Mouse (Mus musculus) retina, postnatal 1 day (tissue): ENCODE data around the gene Cby3.
"Not testable (repeated sequence)": the region's sequence is repeated elsewhere in the genome, so short reads cannot be mapped to it uniquely, and the experiment has no call there.

Experiments used
- DNase-seq: peaks from one replicate; pipeline ENCODE4 v3.0.0-alpha.2; 2012

The Cby3 gene

GRCm38 (mm10) chr11:50354162-50354561 is at the start of gene Cby3:
Cby3 (plus strand) TSS chr11:50354462.
- no peak for DNase-seq

DNA sequence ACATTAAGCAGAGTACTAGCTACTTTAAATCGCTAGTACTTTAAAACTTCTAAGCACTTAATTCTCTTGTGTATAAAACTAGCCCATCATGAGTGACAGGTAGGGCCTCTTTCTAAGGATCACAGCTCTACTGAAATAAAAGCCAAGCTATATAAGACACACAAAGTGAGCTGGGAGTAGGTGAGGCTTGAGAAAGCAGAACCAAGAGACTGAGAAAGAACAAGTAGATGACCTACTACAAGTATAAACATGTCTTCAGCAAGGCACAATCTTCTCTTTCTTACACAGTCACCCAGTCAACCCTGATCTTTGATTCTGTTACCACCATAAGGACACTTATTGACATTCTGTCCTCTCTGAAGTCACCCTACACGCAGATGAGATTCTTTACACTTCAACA is 41.5 kb upstream of the Cby3 start:
- no peak for DNase-seq

GRCm38 (mm10) chr11:50319343-50319742 is 34.9 kb upstream of the Cby3 start:
- DNase-seq = not testable (repeated sequence)

- no peak for DNase-seq
Measured at GRCm38 (mm10) chr11:50321239-50321638, 33.0 kb upstream of the Cby3 start.

- no peak for DNase-seq
Measured at GRCm38 (mm10) chr11:50322345-50322744, 31.9 kb upstream of the Cby3 start.

- no peak for DNase-seq
Measured at GRCm38 (mm10) chr11:50323843-50324242, 30.4 kb upstream of the Cby3 start.

DNA sequence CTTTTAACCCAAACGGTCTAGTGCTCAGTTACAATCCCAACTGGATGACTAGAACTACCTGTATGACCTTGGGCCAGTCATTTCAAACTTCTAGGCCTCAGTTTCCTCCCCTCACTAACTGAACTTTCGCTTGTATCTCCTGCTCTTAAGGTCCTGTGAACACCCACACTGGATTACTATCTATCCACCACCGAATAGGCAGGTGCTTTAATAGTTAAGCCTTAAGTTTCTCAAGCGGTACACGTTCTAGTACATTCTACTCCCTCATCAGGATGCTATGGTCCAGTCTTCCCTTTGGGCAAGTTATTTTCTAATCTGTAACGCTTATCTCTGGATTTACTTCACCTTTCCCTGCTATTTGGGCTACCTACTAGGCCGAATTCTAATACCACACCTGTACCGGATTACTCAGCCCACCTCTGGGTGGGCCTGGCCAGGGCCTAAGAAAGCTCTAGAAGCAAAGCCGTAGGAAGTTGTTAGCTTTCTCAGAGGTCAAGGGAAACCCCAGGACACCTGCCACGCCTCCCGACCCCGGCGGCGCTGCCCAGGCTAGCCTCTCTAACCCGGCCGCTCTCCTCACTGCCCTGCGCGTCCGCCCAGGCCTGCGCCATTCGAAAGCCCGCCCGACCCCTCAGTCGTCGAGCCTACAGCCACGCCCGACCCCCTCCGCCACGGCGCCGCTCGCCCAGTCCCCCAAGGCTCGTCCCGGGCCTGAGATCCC is 29.4 kb upstream of the Cby3 start:
- DNase-seq = no peak

- DNase-seq = peak; percentile 100
Measured at GRCm38 (mm10) chr11:50325496-50326301, 28.6 kb upstream of the Cby3 start, which contains the start of gene Canx. Canx (minus strand) TSS chr11:50325673.

DNA sequence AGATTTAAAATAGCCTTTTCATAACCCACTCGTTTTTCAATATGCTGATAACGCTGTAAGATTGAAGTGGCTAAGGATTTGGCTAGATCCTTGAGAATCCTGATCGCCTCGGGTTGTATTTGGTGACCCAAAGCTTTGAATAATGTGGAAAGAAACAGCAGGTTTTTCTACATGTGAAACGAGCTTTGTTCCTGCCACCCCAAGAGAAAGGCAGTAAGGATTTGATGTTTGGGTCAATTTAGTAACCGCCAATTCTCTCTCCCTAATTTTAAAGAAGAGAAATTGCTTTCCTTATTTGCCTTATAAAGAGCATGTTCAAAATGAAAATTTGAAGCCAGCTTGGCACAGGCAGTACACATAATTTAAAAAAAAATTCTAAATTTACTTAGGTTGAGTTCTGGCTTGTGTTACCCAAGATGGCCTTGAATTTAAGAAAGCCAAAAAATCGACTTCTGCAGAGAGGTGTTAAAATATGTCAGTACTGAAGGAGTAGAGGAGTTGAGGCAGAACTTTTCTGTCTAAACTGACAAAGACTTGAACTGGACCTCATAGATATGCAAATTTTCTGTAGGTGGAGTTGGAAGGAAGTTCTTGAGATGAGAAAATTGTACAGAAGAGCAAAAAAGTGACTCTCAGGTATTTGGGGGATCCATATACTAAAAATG is 27.8 kb upstream of the Cby3 start:
- DNase-seq = no peak

DNA sequence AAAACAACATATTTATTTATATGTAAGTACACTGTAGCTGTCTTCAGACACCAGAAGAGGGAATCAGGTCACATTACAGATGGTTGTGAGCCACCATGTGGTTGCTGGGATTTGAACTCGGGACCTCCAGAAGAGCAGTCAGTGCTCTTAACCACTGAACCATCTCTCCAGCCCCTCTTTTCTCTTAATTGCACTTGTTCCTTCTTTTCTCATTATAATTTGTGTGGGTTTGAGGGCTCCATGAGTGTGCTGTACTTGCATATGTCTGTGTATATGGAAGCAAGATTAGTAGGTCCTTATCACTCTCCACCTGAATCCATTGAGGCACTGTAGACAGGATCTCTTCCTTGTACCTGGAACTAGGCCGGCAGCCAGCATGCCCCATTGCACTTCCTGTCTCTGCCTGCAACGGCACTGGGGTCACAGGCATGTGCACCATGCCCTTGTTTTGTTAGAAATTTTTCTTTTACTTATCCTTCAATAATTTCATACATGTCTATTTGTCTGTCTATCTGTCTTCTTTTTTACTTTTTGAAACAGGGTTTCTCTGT is 26.1 kb upstream of the Cby3 start:
- no peak for DNase-seq

DNA sequence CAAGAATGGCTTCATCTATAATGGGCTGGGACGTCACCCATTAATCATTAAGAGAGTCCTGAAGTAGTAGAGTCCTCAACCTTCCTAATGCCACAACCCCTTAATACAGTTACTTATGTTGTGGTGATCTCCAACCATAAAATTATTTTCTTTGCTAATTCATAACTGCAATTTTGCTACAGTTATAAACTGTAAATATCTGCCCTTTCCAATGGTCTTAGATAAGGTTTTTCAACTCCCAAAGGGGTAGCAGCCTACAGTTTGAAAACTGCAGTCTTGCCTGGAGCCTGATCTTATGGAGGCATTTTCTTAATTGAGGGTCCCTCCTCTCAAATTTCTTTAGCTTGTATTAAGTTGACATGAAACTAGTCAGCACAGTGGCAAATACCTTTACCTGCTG is 24.9 kb upstream of the Cby3 start:
- no peak for DNase-seq

DNA sequence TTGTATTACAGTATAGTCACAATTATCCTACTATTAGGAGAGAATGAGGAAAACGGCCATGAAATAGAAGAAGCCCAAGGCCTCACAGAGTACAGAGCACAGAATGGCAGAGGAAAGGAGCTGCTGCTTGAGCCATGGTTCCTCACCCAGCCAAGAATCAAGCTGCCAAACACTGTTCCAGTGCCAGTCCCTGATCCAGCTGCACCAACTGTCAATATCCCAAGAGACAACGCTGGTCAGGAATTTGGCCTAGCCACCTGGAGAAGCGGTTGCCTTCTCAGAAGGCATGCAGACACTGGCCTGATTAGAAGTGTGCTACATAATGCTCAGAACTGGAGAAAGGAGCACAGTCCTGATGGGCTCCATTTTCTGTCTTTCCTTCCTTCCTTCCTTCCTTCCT is 21.1 kb upstream of the Cby3 start:
- DNase-seq = no peak

GRCm38 (mm10) chr11:50336126-50336525 is 18.1 kb upstream of the Cby3 start:
- DNase-seq = no peak

GRCm38 (mm10) chr11:50336891-50337290 is 17.4 kb upstream of the Cby3 start:
- DNase-seq = no peak

DNA sequence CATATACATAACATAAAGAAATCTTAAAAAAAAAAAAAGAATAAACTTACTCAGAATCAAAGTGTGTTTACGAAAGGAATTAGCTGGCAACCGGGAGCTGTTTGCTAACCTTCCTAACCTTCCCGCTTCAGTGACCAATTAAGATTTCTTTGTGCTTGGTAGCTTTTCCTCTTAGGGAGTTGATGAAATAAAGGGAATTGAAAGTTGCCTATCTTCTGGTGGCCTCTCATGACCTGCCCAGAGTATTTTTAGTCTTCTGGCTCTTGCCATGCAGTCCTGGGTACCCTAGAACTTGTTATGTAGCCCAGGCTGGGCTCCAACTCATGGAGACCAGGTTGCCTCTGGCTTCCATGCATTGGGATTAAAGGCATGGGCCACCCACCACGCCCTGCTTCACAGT is 8.8 kb upstream of the Cby3 start:
- DNase-seq = no peak

DNA sequence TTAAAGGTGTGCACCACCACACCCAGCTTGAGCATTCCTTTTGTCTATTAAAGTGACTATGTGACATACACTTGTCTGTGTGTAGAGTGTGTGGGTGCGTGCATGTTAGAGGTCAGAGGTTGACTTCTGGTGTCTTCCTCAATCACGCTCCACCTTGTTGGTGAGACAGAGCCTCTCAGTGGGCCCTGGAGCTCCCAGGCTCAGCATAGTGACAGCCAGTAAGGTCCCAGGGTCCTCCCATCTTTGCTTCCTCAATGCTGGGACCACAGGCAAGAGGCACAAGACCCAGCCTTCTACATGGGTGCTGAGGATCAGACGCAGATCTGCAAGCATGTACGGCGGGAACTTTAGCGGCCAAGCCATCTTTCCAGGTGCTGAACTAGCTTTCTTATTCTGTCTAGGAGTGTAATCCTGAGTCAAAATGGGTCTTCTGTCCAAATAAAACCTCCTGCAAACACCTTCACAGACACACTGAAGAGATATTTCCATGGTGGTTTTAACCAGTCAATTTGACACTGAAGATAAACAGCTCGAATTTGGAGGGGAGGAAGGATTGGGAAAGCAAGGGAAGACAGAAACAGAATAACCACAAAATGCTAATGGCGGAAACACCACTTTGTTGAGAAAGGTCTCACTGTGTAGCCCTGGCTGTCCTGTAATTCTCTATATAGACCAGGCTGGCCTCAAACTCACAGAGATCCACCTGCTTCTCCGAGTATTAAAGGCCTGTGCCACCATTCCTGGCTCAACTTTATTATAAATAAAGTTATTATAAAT is 7.8 kb upstream of the Cby3 start:
- DNase-seq = no peak

- DNase-seq = no peak
Measured at GRCm38 (mm10) chr11:50352177-50352576, 2.1 kb upstream of the Cby3 start.

- DNase-seq = no peak
Measured at GRCm38 (mm10) chr11:50354851-50355250, 589 bp downstream of the Cby3 start.

DNA sequence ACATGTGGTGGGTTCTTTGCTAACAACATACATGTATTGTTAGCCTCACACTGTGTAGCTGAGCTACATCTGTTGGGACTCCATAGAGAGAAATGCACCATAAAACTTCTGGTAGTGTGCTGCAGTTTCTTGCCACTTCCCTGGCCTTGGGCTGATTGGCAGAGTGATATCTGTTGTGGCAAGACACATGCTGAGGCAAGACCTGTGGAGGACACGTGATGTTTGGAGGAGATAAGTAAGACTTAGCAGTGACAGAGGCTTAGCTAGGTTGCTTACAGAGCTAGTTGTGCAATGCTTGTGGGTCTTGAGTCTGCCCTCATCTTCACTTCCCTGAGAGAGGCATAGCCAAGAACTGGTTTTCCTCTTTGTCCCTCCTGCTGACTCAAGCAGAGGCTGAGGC is 1.1 kb downstream of the Cby3 start:
- no peak for DNase-seq

- peak; percentile 83 for DNase-seq
Measured at GRCm38 (mm10) chr11:50358950-50359861, 4.9 kb downstream of the Cby3 start.

- not testable (repeated sequence) for DNase-seq
Measured at GRCm38 (mm10) chr11:50361282-50361681, 7.0 kb downstream of the Cby3 start.
